In the genomic region with DNA sequence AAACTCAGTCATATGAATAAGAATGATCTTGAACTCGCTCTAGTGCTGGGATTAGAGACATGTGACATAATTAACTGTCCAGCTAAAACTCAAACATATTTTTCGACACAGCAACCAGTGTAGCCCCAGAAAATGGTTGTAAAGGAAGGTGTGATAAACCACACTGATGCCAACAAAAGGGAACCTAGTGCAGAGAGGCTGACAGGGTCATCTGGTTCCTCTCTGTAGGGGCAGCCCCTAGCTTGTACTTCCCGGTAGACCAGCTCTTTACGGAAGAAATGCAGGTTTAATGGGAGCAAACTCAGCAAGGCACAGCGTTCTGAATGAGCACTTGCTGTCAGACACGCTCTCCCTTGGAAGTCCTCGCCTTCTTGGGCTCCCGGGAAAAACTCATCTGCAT, we compare ENCODE assay signal across 24 mouse cellular contexts. TPM values are rescaled to one million over a fixed set of nuclear protein-coding genes. Genes with fewer than 3 reads are reported as not detected.
DNase-seq lines count a peak whose midpoint lies in the region; ATAC-seq lines count a peak whose summit lies in the region.
"Had no signal": no experiment of that assay in that cellular context is flagged by ENCODE, and none has a peak within 500 bp of the region (broad histone marks: within the 10 kb centered on the region; RNA-seq: fewer than 3 reads in every experiment).

No protein-coding gene starts in this region.

- no peak overlapping the region for H3K4me2 ChIP-seq in midbrain, embryonic 11.5 days
- no peak overlapping the region for H3K4me2 ChIP-seq in midbrain, embryonic 14.5 days (ENCODE audit: low read length)
- H3K4me2 ChIP-seq in hindbrain, embryonic 16.5 days (ENCODE audit: low read length), result no peak overlapping the region
- H3K4me2 ChIP-seq: embryonic facial prominence, embryonic 13.5 days; forebrain, embryonic 12.5 days; heart, embryonic 12.5 days; hindbrain, embryonic 12.5 days had no signal

- no peaks in the 10 kb centered on the region for H3K9me3 ChIP-seq in midbrain, embryonic 11.5 days (ENCODE audit: control insufficient read depth, low read length)
- H3K9me3 ChIP-seq in midbrain, embryonic 14.5 days (ENCODE audit: control insufficient read depth, low read length), result no peaks in the 10 kb centered on the region
- H3K9me3 ChIP-seq in hindbrain, embryonic 16.5 days (ENCODE audit: control insufficient read depth, low read length), result no peaks in the 10 kb centered on the region
- H3K9me3 ChIP-seq: embryonic facial prominence, embryonic 13.5 days; forebrain, embryonic 12.5 days; G1E; heart, embryonic 12.5 days; hindbrain, embryonic 12.5 days had no signal

- 61% methylated on average over 8 of the region's 8 CpGs for WGBS in midbrain, embryonic 11.5 days
- WGBS in midbrain, embryonic 14.5 days, result 67% methylated on average over 8 of the region's 8 CpGs
- WGBS in hindbrain, embryonic 16.5 days, result 55% methylated on average over 8 of the region's 8 CpGs

- H3K27ac ChIP-seq in midbrain, embryonic 11.5 days (ENCODE audit: low read depth, low read length), result no peak overlapping the region
- no peak overlapping the region for H3K27ac ChIP-seq in midbrain, embryonic 14.5 days (replicated peaks; ENCODE audit: low read depth, low read length)
- H3K27ac ChIP-seq in hindbrain, embryonic 16.5 days (ENCODE audit: low read depth, low read length), result no peak overlapping the region
- H3K27ac ChIP-seq: embryonic facial prominence, embryonic 13.5 days; forebrain, embryonic 12.5 days; hindbrain, embryonic 12.5 days had no signal

- ATAC-seq in midbrain, embryonic 11.5 days (ENCODE audit: low FRiP score), result no peak
- no peak for ATAC-seq in midbrain, embryonic 14.5 days (ENCODE audit: low FRiP score, low TSS enrichment)
- peak; percentile 56 for ATAC-seq in common myeloid progenitor, adult 5-6 weeks (replicated peaks; ENCODE audit: low read depth, poor library complexity, severe bottlenecking)
- ATAC-seq in megakaryocyte progenitor cell, adult 5-6 weeks (replicated peaks; ENCODE audit: poor library complexity), result peak; percentile 63
- no peak for ATAC-seq in hindbrain, embryonic 16.5 days
- ATAC-seq: forebrain, embryonic 16.5 days had no signal

- DNase-seq in midbrain, embryonic 11.5 days (ENCODE audit: low spot score, missing footprints), result peak; percentile 71
- no peak for DNase-seq in midbrain, embryonic 14.5 days
- DNase-seq in splenic B cell, adult 2 months (ENCODE audit: low read depth, low spot score), result peak; percentile 36
- DNase-seq in kidney, postnatal 4 days, result no peak
- DNase-seq: adrenal gland, adult 8-10 months; adrenal gland, postnatal 36 days; cerebellum, adult 11 months; cerebellum, adult 8-10 months; cerebellum, postnatal 14 days; gastrocnemius, postnatal 14 days had no signal

- H3K36me3 ChIP-seq in midbrain, embryonic 11.5 days (ENCODE audit: control insufficient read depth, insufficient read depth, low read length), result no peaks in the 10 kb centered on the region
- no peaks in the 10 kb centered on the region for H3K36me3 ChIP-seq in midbrain, embryonic 14.5 days (ENCODE audit: control insufficient read depth, insufficient read depth, low read length)
- no peaks in the 10 kb centered on the region for H3K36me3 ChIP-seq in splenic B cell, adult 2 months (ENCODE audit: control insufficient read depth, insufficient read depth, low read length, poor library complexity, severe bottlenecking)
- no peaks in the 10 kb centered on the region for H3K36me3 ChIP-seq in hindbrain, embryonic 16.5 days (ENCODE audit: control insufficient read depth, insufficient read depth, low read length)
- H3K36me3 ChIP-seq: embryonic facial prominence, embryonic 13.5 days; forebrain, embryonic 12.5 days; G1E; heart, embryonic 12.5 days; hindbrain, embryonic 12.5 days had no signal

- H3K4me1 ChIP-seq in midbrain, embryonic 11.5 days (ENCODE audit: control insufficient read depth, insufficient read depth, low read length), result no peaks in the 10 kb centered on the region
- H3K4me1 ChIP-seq in midbrain, embryonic 14.5 days (ENCODE audit: control insufficient read depth, insufficient read depth, low read length), result no peaks in the 10 kb centered on the region
- no peaks in the 10 kb centered on the region for H3K4me1 ChIP-seq in hindbrain, embryonic 16.5 days (ENCODE audit: control insufficient read depth, insufficient read depth, low read depth, low read length)
- H3K4me1 ChIP-seq: embryonic facial prominence, embryonic 13.5 days; forebrain, embryonic 12.5 days; heart, embryonic 12.5 days; hindbrain, embryonic 12.5 days had no signal

- no peaks in the 10 kb centered on the region for H3K27me3 ChIP-seq in midbrain, embryonic 11.5 days (ENCODE audit: control insufficient read depth, insufficient read depth, low read length)
- no peaks in the 10 kb centered on the region for H3K27me3 ChIP-seq in midbrain, embryonic 14.5 days (ENCODE audit: control insufficient read depth, insufficient read depth, low read length)
- no peaks in the 10 kb centered on the region for H3K27me3 ChIP-seq in splenic B cell, adult 2 months (ENCODE audit: control insufficient read depth, insufficient read depth, low read length, poor library complexity, severe bottlenecking)
- no peaks in the 10 kb centered on the region for H3K27me3 ChIP-seq in hindbrain, embryonic 16.5 days (replicated peaks; ENCODE audit: control insufficient read depth, insufficient read depth, low read length)
- H3K27me3 ChIP-seq: embryonic facial prominence, embryonic 13.5 days; forebrain, embryonic 12.5 days; hindbrain, embryonic 12.5 days had no signal

- H3K9ac ChIP-seq in midbrain, embryonic 11.5 days (ENCODE audit: low read length), result no peak overlapping the region
- H3K9ac ChIP-seq in midbrain, embryonic 14.5 days (replicated peaks; ENCODE audit: low read length), result no peak overlapping the region
- no peak overlapping the region for H3K9ac ChIP-seq in hindbrain, embryonic 16.5 days (ENCODE audit: low read depth, low read length)
- H3K9ac ChIP-seq: embryonic facial prominence, embryonic 13.5 days; forebrain, embryonic 12.5 days; heart, embryonic 12.5 days; hindbrain, embryonic 12.5 days had no signal

- H3K4me3 ChIP-seq in midbrain, embryonic 11.5 days (ENCODE audit: low read depth, low read length), result no peak overlapping the region
- H3K4me3 ChIP-seq in midbrain, embryonic 14.5 days (replicated peaks; ENCODE audit: low read depth, low read length), result no peak overlapping the region
- H3K4me3 ChIP-seq in hindbrain, embryonic 16.5 days (ENCODE audit: low read length), result no peak overlapping the region
- H3K4me3 ChIP-seq: embryonic facial prominence, embryonic 13.5 days; forebrain, embryonic 12.5 days; heart, embryonic 12.5 days; hindbrain, embryonic 12.5 days had no signal

RNA-seq across cellular contexts. Expression of gene Tuba3a, which starts 6.1 kb away (rescaled TPM):
- polyA plus RNA-seq in midbrain, embryonic 11.5 days (2014; fragmentation: Nextera tagmentation; extraction: Ambion mirVana), result 0.08 TPM in 1 of 2 replicates, not detected in the other
- not detected in 2 replicates for polyA plus RNA-seq in midbrain, embryonic 14.5 days (2014; fragmentation: Nextera tagmentation; extraction: Ambion mirVana)
- total RNA-seq in common myeloid progenitor, adult 5-6 weeks (2017), result not detected in 2 replicates
- not detected in 2 replicates for total RNA-seq in megakaryocyte progenitor cell, adult 5-6 weeks (2015)
- not detected in 2 replicates for total RNA-seq in megakaryocyte progenitor cell, adult 5-6 weeks (2017)
- 0.10 TPM in 1 of 2 replicates, not detected in the other for polyA plus RNA-seq in hindbrain, embryonic 16.5 days (2015; fragmentation: Nextera tagmentation; extraction: Ambion mirVana)
- total RNA-seq: adrenal gland, adult 8-10 months; adrenal gland, postnatal 36 days; G1E; gastrocnemius, adult 18-20 months; gastrocnemius, postnatal 14 days; heart, adult 8-10 months; heart, postnatal 25 days had no signal
- polyA plus RNA-seq: brain, embryonic 14.5 days; forebrain, embryonic 12.5 days; forebrain, embryonic 16.5 days; G1E; heart, embryonic 12.5 days; heart, embryonic 16.5 days; hindbrain, embryonic 12.5 days had no signal

RNA-seq across cellular contexts. Expression of gene Ltbr, which starts 34.0 kb away (rescaled TPM):
- polyA plus RNA-seq in midbrain, embryonic 11.5 days (2014; fragmentation: Nextera tagmentation; extraction: Ambion mirVana), result 18.0 and 19.7 TPM in 2 replicates
- 10.2 and 13.9 TPM in 2 replicates for polyA plus RNA-seq in midbrain, embryonic 14.5 days (2014; fragmentation: Nextera tagmentation; extraction: Ambion mirVana)
- 23.2 and 25.0 TPM in 2 replicates for total RNA-seq in common myeloid progenitor, adult 5-6 weeks (2017)
- total RNA-seq in megakaryocyte progenitor cell, adult 5-6 weeks (2015), result 17.5 and 18.7 TPM in 2 replicates
- 28.2 and 43.7 TPM in 2 replicates for total RNA-seq in megakaryocyte progenitor cell, adult 5-6 weeks (2017)
- polyA plus RNA-seq in hindbrain, embryonic 16.5 days (2015; fragmentation: Nextera tagmentation; extraction: Ambion mirVana), result 16.4 and 18.7 TPM in 2 replicates
- total RNA-seq: G1E had no signal
- polyA plus RNA-seq: G1E had no signal

RNA-seq across cellular contexts. Expression of gene Scnn1a, which starts 40.7 kb away (rescaled TPM):
- 0.33 and 0.77 TPM in 2 replicates for polyA plus RNA-seq in midbrain, embryonic 11.5 days (2014; fragmentation: Nextera tagmentation; extraction: Ambion mirVana)
- polyA plus RNA-seq in midbrain, embryonic 14.5 days (2014; fragmentation: Nextera tagmentation; extraction: Ambion mirVana), result 0.51 and 0.76 TPM in 2 replicates
- 0.55 and 0.63 TPM in 2 replicates for total RNA-seq in common myeloid progenitor, adult 5-6 weeks (2017)
- total RNA-seq in megakaryocyte progenitor cell, adult 5-6 weeks (2015), result 21.8 and 22.9 TPM in 2 replicates
- total RNA-seq in megakaryocyte progenitor cell, adult 5-6 weeks (2017), result 0.75 and 1.7 TPM in 2 replicates
- polyA plus RNA-seq in hindbrain, embryonic 16.5 days (2015; fragmentation: Nextera tagmentation; extraction: Ambion mirVana), result 0.69 and 0.70 TPM in 2 replicates
- polyA plus RNA-seq: G1E had no signal

RNA-seq across cellular contexts. Expression of gene Cd27, which starts 42.9 kb away (rescaled TPM):
- 0.62 and 0.93 TPM in 2 replicates for polyA plus RNA-seq in midbrain, embryonic 11.5 days (2014; fragmentation: Nextera tagmentation; extraction: Ambion mirVana)
- polyA plus RNA-seq in midbrain, embryonic 14.5 days (2014; fragmentation: Nextera tagmentation; extraction: Ambion mirVana), result 1.1 and 1.9 TPM in 2 replicates
- 66.4 and 98.2 TPM in 2 replicates for total RNA-seq in common myeloid progenitor, adult 5-6 weeks (2017)
- total RNA-seq in megakaryocyte progenitor cell, adult 5-6 weeks (2015), result 44.7 and 60.2 TPM in 2 replicates
- total RNA-seq in megakaryocyte progenitor cell, adult 5-6 weeks (2017), result 28.9 and 41.9 TPM in 2 replicates
- 1.1 and 1.4 TPM in 2 replicates for polyA plus RNA-seq in hindbrain, embryonic 16.5 days (2015; fragmentation: Nextera tagmentation; extraction: Ambion mirVana)
- polyA plus RNA-seq: G1E had no signal

RNA-seq across cellular contexts. Expression of gene Tapbpl, which starts 48.1 kb away (rescaled TPM):
- polyA plus RNA-seq in midbrain, embryonic 11.5 days (2014; fragmentation: Nextera tagmentation; extraction: Ambion mirVana), result 1.2 and 1.6 TPM in 2 replicates
- polyA plus RNA-seq in midbrain, embryonic 14.5 days (2014; fragmentation: Nextera tagmentation; extraction: Ambion mirVana), result 3.0 and 3.3 TPM in 2 replicates
- 18.8 and 20.2 TPM in 2 replicates for total RNA-seq in common myeloid progenitor, adult 5-6 weeks (2017)
- 5.2 and 7.4 TPM in 2 replicates for total RNA-seq in megakaryocyte progenitor cell, adult 5-6 weeks (2015)
- total RNA-seq in megakaryocyte progenitor cell, adult 5-6 weeks (2017), result 16.2 and 18.6 TPM in 2 replicates
- polyA plus RNA-seq in hindbrain, embryonic 16.5 days (2015; fragmentation: Nextera tagmentation; extraction: Ambion mirVana), result 7.7 and 9.1 TPM in 2 replicates

Comparison
In these comparisons a context has a peak if more than half of its experiments do, and no peak if none do; other contexts are left out.
1. DNase-seq: peak in midbrain, embryonic 11.5 days (single experiment) and splenic B cell, adult 2 months (single experiment); none in midbrain, embryonic 14.5 days (single experiment) and kidney, postnatal 4 days (0 of 2).
2. ATAC-seq: peak in common myeloid progenitor, adult 5-6 weeks (single experiment) and megakaryocyte progenitor cell, adult 5-6 weeks (single experiment); none in midbrain, embryonic 11.5 days (single experiment), midbrain, embryonic 14.5 days (single experiment) and hindbrain, embryonic 16.5 days (single experiment).